Mouse (Mus musculus): Measurements from ENCODE around the gene 2610044O15Rik8.

2610044O15Rik8 gene

GRCm38 (mm10) chr8:129234027-129234733 is at the start of gene 2610044O15Rik8:
Gene 2610044O15Rik8, minus strand, starts transcription at chr8:129234406.
- DNase-seq: peak; percentile 80

GRCm38 (mm10) chr8:129265918-129266317 is 31.7 kb upstream of the 2610044O15Rik8 start:
- no peak for DNase-seq

GRCm38 (mm10) chr8:129264296-129264695 is 30.1 kb upstream of the 2610044O15Rik8 start:
- DNase-seq: no peak

GRCm38 (mm10) chr8:129263211-129263927 is 29.2 kb upstream of the 2610044O15Rik8 start:
- peak; percentile 76 for DNase-seq

GRCm38 (mm10) chr8:129233664-129234026 is 561 bp downstream of the 2610044O15Rik8 start:
- DNase-seq: no peak

All from lung, postnatal 14 days (tissue).